Mouse (Mus musculus): ENCODE measurements around the gene Stat2.

Stat2 gene

DNA sequence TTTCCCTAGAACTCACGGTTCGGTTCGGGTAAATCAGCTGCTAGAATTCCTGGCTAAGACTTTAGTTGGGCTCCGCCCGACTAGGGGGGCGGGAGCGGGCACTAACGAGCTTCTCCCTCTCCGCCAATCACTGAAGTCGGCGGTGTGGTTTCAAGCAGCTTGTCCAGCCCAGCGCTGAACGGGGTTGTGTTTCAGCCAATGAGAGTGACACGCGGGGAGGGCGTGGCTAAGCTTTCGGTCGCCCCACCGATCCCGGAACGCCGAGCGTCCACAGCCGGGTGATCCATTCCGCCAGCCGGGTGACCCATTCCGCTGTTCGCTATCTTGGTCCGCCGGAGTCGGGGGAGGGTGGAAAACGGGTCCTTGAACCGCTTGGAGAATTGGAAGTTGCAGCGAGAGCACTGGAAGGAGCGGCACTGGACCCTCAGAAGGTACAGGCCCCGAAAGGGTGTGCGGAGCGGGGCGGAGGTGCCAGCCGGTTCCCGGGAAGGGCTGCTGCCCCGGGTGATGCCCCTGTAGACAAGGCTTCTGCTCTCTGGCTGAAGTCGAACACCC lies at the start of gene Stat2:
TSS of gene Stat2 (plus strand) at position 273 of the 555 bp plus-strand sequence.
- peak; percentile 96 for DNase-seq (ENCODE audit: low read depth, low spot score)

GRCm38 (mm10) chr10:128221533-128222286 lies 48.6 kb upstream of the Stat2 start:
- DNase-seq (ENCODE audit: low read depth, low spot score), result peak; percentile 45

DNA sequence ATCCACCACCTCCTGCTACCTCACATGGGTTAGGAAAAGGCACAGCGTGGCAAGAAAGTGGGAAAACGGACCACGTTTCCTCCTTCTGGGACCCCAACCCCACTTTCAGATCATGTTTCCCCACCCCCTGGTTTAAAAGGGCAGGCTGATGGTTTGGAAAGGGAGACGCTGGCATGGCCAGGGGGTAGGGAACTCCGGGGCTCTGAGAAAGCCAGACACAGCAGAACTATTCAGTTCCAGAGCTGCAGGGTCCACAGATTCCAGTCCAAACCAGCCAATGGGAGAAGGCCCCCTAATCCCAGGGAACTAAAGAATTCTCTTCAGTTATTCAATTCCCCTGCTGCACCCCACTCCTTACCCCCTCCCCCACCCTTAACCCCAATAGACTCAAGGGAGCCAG lies 45.3 kb upstream of the Stat2 start:
- DNase-seq (ENCODE audit: low read depth, low spot score), result no peak

- no peak for DNase-seq (ENCODE audit: low read depth, low spot score)
These were observed 44.8 kb upstream of the Stat2 start, which contains the start of gene Mip for GRCm38 (mm10) chr10:128225538-128225937. Mip (plus strand) TSS chr10:128225838.

DNA sequence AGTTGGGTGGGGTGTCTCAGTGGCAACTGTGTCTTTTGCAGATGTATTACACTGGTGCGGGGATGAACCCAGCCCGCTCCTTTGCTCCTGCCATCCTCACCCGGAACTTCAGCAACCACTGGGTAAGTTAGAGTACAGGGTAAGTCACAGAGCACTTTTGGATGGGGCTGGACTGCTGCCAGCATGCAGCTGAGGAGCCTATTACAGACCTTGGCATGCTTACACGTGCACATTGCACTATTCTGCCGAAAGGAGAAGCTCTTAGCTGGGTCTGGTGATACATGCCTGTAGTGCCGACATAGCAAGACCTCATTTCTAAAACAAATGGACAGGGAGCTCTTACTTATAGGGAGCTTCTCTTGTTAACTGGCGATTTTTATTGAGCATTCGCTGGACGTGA lies 42.8 kb upstream of the Stat2 start:
- DNase-seq (ENCODE audit: low read depth, low spot score), result no peak

GRCm38 (mm10) chr10:128228009-128228408 lies 42.4 kb upstream of the Stat2 start:
- no peak for DNase-seq (ENCODE audit: low read depth, low spot score)

DNA sequence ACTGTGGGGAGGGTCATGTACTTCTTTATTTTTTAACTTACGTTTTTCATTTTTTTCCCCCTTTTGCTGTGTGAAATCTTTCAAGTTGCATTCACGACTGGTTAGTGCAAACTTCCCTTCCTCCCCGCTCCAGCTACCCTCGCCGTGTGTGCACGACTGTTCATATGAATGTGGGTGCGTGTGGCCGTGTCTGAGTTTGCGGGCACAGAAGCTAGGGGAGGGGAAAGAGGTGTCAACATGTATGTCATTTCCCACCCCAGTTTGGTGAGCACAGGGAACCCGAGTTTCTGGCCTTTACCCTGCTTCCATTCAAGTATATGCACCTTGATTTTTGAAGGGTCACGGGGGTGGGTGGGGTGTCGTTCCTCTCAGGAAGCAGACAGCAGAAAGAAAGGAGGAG lies 39.8 kb upstream of the Stat2 start:
- DNase-seq (ENCODE audit: low read depth, low spot score), result peak; percentile 46

GRCm38 (mm10) chr10:128231146-128231545 lies 39.2 kb upstream of the Stat2 start:
- DNase-seq (ENCODE audit: low read depth, low spot score), result peak; percentile 48

GRCm38 (mm10) chr10:128231697-128232419 lies 38.5 kb upstream of the Stat2 start, which contains the start of gene Timeless:
Timeless (plus strand) TSS chr10:128232065.
- DNase-seq (ENCODE audit: low read depth, low spot score), result peak; percentile 90

DNA sequence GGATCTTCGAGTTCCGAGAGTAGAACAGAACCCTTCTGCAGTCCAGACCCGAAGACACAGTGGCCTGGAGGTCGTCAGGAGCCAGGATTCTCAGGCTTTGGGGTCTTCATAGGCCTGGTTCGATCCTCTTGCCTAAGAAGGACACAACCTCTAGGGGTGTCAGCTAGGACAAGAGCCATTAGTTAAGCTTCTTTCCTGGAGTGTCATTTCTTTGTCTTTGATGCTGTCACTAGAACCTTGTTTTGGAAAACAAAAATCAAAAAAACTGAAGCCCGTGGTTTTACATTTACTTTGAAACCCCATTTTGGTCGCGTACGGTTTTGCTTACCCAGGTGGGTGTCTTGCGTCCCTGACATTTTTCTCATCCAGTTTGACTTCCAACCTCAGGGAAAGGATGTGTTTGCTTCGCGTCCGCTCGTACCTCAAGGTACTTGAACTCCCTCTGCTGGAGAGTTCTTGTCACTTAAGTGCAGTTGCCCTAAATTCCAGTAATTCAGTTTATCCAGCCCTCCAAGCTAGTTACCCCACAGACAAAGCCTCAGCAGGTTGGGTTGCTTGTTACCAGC lies 37.9 kb upstream of the Stat2 start:
- DNase-seq (ENCODE audit: low read depth, low spot score), result peak; percentile 84

DNA sequence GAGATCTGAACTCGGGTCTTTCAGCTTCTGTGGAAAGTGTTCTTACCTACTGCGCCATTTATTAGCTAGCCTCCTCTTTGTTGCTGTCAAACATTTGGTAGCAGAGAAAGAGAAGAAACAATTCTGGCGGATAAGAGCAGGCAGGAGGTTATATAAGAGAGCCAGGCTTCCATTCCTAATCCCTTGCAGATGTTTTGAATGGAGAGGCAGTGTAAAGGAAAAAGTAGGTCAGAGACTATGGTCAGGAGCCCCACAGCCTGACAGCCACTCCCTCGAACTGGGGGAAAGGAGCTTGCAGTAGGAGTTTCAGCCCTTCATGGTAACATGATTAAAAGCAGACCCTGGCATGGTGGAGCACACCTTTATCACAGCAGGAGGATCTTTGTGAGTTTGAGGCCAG lies 34.0 kb upstream of the Stat2 start:
- no peak for DNase-seq (ENCODE audit: low read depth, low spot score)

- no peak for DNase-seq (ENCODE audit: low read depth, low spot score)
These were observed 32.4 kb upstream of the Stat2 start for GRCm38 (mm10) chr10:128237807-128238480.

GRCm38 (mm10) chr10:128239140-128239539 lies 31.2 kb upstream of the Stat2 start:
- DNase-seq (ENCODE audit: low read depth, low spot score), result no peak

GRCm38 (mm10) chr10:128240131-128240530 lies 30.2 kb upstream of the Stat2 start:
- DNase-seq (ENCODE audit: low read depth, low spot score), result no peak

DNA sequence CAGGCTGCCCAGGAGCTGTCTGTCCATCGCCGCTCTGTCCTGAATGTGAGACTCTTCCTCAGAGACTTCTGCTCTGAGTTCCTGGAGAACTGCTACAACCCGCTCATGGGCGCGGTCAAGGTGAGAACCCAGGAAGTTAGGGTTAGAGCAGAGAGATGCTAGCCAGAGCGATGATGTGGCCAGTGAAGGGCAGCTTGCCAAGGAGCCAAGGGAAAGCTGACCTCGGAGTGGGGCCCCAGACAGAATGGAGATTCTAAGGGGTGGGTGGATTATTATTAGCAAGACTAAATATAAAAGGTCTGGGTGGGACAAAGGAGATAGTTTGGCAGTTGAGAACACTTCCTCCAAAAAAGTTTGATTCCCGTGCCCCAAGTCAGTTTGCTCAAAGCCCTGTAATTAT lies 27.1 kb upstream of the Stat2 start:
- no peak for DNase-seq (ENCODE audit: low read depth, low spot score)

GRCm38 (mm10) chr10:128244121-128244520 lies 26.2 kb upstream of the Stat2 start:
- DNase-seq (ENCODE audit: low read depth, low spot score), result no peak

DNA sequence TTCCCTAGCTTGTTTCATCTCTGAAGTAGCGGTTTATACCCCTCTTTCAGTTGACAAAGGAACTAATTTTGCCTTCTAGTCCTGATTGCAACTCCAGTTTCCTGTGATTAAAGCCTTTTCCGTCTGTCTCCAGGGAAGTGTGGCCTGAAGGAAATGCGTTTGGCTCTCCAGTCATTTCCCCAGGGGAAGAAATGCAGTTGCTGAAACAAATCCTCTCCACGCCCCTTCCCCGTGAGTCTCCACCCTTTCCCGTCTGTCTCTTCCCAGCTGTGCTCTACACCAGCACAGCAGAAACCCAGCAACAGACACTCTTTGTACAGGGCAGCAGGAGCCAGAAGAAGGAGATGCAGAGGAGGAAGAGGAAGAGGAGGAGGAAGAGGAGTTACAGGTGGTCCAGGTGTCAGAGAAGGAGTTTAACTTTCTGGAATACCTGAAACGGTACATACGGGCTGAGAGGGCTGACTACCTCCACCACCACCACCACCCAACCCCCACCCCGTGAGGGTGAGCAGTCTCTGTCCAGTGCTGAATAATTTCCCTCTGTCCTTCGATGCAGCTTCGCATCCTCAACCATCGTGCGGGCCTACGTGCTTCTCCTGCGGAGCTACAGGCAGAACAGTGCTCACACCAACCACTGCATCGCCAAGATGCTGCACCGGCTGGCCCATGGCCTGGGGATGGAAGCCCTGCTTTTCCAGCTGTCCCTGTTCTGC lies 23.2 kb upstream of the Stat2 start:
- DNase-seq (ENCODE audit: low read depth, low spot score), result no peak

DNA sequence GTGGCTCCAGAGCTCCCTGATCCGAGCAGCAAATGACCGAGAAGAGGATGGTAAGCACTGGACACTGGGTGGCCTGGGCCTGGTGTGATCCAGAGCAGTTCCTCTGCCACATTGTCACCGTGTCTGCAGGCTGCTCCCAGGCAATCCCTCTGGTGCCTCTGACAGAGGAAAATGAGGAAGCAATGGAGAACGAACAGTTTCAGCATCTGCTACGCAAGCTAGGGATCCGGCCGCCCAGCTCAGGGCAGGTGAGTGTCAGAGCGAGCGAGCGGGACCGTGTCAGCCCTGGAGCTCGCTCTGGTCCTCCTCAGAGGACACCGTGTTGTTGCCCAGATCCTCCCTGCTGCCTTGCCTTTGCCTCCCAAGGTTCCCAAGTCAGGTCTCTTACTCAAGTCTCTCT lies 19.8 kb upstream of the Stat2 start:
- DNase-seq (ENCODE audit: low read depth, low spot score), result no peak

GRCm38 (mm10) chr10:128253677-128254255 lies 16.6 kb upstream of the Stat2 start, which contains the start of gene Apon:
Apon (plus strand) TSS chr10:128254096.
- DNase-seq (ENCODE audit: low read depth, low spot score), result no peak

- DNase-seq (ENCODE audit: low read depth, low spot score), result no peak
These were observed 14.4 kb upstream of the Stat2 start for GRCm38 (mm10) chr10:128255925-128256324.

- peak; percentile 19 for DNase-seq (ENCODE audit: low read depth, low spot score)
These were observed 14.0 kb upstream of the Stat2 start for GRCm38 (mm10) chr10:128256328-128256727.
